Mouse (Mus musculus) heart, embryonic 14.5 days (tissue): ENCODE data around the gene Troap. TPM values are rescaled to one million over a fixed set of nuclear protein-coding genes. Genes with fewer than 3 reads are reported as not detected.
"Not testable (repeated sequence)": the region's sequence is repeated elsewhere in the genome, so short reads cannot be mapped to it uniquely, and the experiment has no call there.

Experiments used
- ATAC-seq: fragments of 200-750 bp; cut with Nextera tagmentation; 2 replicates; pipeline ENCODE4 v1.8.0; 2017; ENCODE audit warnings: low read depth, moderate TSS enrichment; ENCODE audit not compliant: insufficient number of reproducible peaks, insufficient read depth, low FRiP score
- H3K27ac ChIP-seq, 2 experiments: fragments of 200-500 bp in 1 of 2; fragments of 300-500 bp in 1 of 2; sonication (generic) in 1 of 2; replicated peaks in 1 of 2; 2 replicates each; pipeline ENCODE4 v1.5.1; 2012 to 2014; ENCODE audit warnings: low read depth in 2 of 2, low read length in 2 of 2, control low read depth in 1 of 2, mild to moderate bottlenecking in 1 of 2, mixed read lengths in 1 of 2; ENCODE audit not compliant: control insufficient read depth in 1 of 2, insufficient read depth in 1 of 2
- H3K27me3 ChIP-seq: fragments of 300-500 bp; sonication (generic); 2 replicates; pipeline ENCODE4 v1.6.1; 2014; ENCODE audit warnings: mild to moderate bottlenecking, low read length, control low read depth; ENCODE audit not compliant: control insufficient read depth, insufficient read depth
- H3K36me3 ChIP-seq: fragments of 300-500 bp; sonication (generic); 2 replicates; pipeline ENCODE4 v1.6.1; 2014; ENCODE audit warnings: mild to moderate bottlenecking, control low read depth, low read length, mixed read lengths; ENCODE audit not compliant: control insufficient read depth, insufficient read depth
- H3K4me1 ChIP-seq, 2 experiments: fragments of 200-500 bp in 1 of 2; fragments of 300-500 bp in 1 of 2; sonication (generic) in 1 of 2; 2 replicates each; pipeline ENCODE4 v1.6.1; 2012 to 2014; ENCODE audit warnings: low read length in 2 of 2, control low read depth in 1 of 2, mixed read lengths in 1 of 2; ENCODE audit not compliant: control insufficient read depth in 2 of 2, insufficient read depth in 2 of 2
- H3K4me2 ChIP-seq: fragments of 300-500 bp; sonication (generic); 2 replicates; pipeline ENCODE4 v1.6.1; 2014; ENCODE audit warnings: mild to moderate bottlenecking, low read length
- H3K4me3 ChIP-seq, 2 experiments: fragments of 200-500 bp in 1 of 2; fragments of 300-500 bp in 1 of 2; sonication (generic) in 1 of 2; 2 replicates each; pipeline ENCODE4 v1.5.1; 2012 to 2014; ENCODE audit warnings: low read length in 2 of 2, mild to moderate bottlenecking in 2 of 2, control low read depth in 1 of 2, low read depth in 1 of 2, moderate library complexity in 1 of 2; ENCODE audit not compliant: control insufficient read depth in 1 of 2, insufficient read depth in 1 of 2
- H3K9ac ChIP-seq: fragments of 300-500 bp; sonication (generic); 2 replicates; pipeline ENCODE4 v1.6.1; 2014; ENCODE audit warnings: mild to moderate bottlenecking, low read length
- H3K9me3 ChIP-seq: fragments of 300-500 bp; sonication (generic); 2 replicates; pipeline ENCODE4 v1.6.1; 2016; ENCODE audit warnings: low read length, control low read depth; ENCODE audit not compliant: control insufficient read depth
- WGBS: fragments of 180-500 bp; shearing (Covaris S2); extraction: QIAGEN DNeasy Blood & Tissue Kit; methylation state at CpG from one replicate; pipeline ENCODE4 v1.1.7; 2014; 5-methylcytosine and 5-hydroxymethylcytosine counted together
- polyA plus RNA-seq: library from polyadenylated mRNA; unstranded; fragments of >200 nt; fragmentation: Nextera tagmentation; extraction: Ambion mirVana; gene quantifications from 2 replicates; pipeline ENCODE4 v1.2.1, GENCODE M21; 2014

The Troap gene
- polyA plus RNA-seq, 1 experiment from 2014 or later: 16.5 TPM

- H3K4me2 ChIP-seq: not testable (repeated sequence)
Observed at GRCm38 (mm10) chr15:99045734-99046133, 28.6 kb upstream of the Troap start.

DNA sequence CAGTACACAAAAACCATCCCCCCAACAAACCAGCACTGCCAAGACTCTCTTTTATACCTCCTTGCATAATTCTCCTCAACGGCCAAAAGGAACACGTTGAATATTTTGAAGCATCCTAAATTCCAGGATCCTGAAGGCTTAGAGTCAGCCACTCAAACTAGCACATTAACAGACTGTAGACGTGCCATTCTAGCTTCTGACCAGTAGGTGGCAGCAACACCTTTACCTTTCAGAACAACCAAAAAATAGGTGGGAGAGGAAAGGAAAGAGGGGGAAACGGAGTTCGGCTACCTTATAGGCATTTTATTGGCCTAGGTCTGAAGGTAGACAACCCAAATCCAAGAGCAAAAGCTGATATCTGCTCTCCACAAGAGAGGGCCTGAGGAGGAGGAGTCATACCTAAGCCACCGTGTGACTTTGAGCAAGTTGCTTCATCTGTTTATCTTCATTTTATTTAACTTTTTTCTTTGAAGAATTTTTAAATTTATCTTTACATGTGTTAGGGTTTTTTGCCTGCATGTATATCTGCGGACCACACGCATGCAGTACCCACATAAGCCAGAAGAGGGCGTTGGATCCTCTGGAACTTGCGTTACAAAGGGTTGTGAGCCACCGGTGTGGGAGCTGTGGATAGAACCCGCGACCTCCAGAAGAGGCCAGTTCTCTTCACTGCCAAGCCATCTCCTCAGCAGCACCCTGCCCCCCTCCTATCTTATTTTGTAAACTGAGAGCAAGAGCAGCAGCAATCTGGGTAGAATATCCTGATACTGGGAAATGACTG is 24.7 kb upstream of the Troap start:
- 30% methylated on average over 13 of the region's 13 CpGs for WGBS
- ATAC-seq: no peak
- Histone ChIP-seq H3K4me3 (no peak overlapping the region), H3K27ac (no peak overlapping the region), H3K9me3 (no peaks in the 10 kb centered on the region), H3K27me3 (peaks cover 23% of the 10 kb centered on the region), H3K4me2 (no peak overlapping the region), H3K36me3 (no peaks in the 10 kb centered on the region), H3K4me1 (peaks cover under 1 to 6% of the 10 kb centered on the region in 2 experiments; a peak in 2 of 4 replicates), H3K9ac (no peak overlapping the region)

More at GRCm38 (mm10) chr15:99045734-99046133, 28.6 kb upstream of the Troap start:
- ATAC-seq, H3K27ac ChIP-seq, H3K9ac ChIP-seq, H3K27me3 ChIP-seq, H3K9me3 ChIP-seq, H3K4me1 ChIP-seq, H3K36me3 ChIP-seq, H3K4me3 ChIP-seq: not testable (repeated sequence)
- 84% methylated on average over 6 of the region's 6 CpGs for WGBS

DNA sequence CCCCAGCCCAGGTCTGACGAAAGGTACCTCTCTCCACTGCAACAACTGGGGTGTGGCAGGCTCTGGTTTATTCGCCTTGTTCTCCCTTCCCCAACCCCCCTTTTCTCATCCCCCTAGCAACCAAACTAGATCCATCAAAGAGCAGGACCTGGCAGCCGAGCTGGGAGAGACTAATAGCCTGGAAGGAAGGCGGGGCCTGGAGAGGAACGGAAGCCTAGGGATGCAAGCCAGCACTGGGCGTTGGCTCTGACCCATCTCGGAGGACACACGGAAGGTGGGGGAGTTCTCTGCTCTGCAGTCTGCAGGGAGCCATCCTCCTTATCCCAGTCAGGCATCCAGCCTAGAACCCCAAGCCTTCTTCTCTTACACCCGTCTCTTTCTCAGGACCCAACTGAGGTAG is 21.0 kb upstream of the Troap start:
- H3K4me1 ChIP-seq: peaks cover 3 to 13% of the 10 kb centered on the region in 2 experiments; a peak in 3 of 4 replicates
- no peaks in the 10 kb centered on the region for H3K9me3 ChIP-seq
- H3K27ac ChIP-seq: no peak overlapping the region
- H3K36me3 ChIP-seq: no peaks in the 10 kb centered on the region
- no peak overlapping the region for H3K4me3 ChIP-seq
- no peak overlapping the region for H3K9ac ChIP-seq
- ATAC-seq: no peak
- peaks cover 60% of the 10 kb centered on the region for H3K27me3 ChIP-seq
- WGBS: 19% methylated on average over 9 of the region's 9 CpGs
- no peak overlapping the region for H3K4me2 ChIP-seq

GRCm38 (mm10) chr15:99055040-99055439 is 19.3 kb upstream of the Troap start, which contains the start of gene Prph:
Gene Prph (plus strand): TSS chr15:99055174.
- WGBS: 1% methylated on average over 24 of the region's 30 CpGs
- no peaks in the 10 kb centered on the region for H3K9me3 ChIP-seq
- no peak within 1 kb of the TSS for H3K27ac ChIP-seq
- H3K4me1 ChIP-seq: peaks cover 3 to 13% of the 10 kb centered on the region in 2 experiments; a peak in 3 of 4 replicates
- H3K9ac ChIP-seq: peak within 1 kb of the TSS; percentile 59
- H3K36me3 ChIP-seq: no peaks in the 10 kb centered on the region
- H3K4me3 ChIP-seq: peak within 1 kb of the TSS; percentile 28 to 44
- ATAC-seq: no peak
- peaks cover 77% of the 10 kb centered on the region for H3K27me3 ChIP-seq
- H3K4me2 ChIP-seq: peak within 1 kb of the TSS; percentile 77

DNA sequence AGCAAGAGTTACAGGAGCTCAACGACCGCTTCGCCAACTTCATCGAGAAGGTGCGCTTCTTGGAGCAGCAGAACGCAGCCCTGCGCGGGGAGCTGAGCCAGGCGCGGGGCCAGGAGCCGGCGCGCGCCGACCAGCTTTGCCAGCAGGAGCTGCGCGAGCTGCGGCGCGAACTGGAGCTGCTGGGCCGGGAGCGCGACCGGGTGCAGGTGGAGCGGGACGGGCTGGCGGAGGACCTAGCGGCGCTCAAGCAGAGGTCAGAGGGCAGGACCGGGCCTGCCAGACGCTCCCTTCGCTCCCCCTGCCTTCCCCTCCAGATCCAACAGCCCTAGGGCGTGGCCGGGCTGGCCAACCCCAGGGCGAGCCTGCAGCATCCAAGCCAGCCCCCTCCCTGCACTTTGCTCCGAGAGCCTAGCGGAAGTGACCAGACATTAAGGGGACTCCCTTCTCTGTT is 18.8 kb upstream of the Troap start:
- peaks cover 3 to 13% of the 10 kb centered on the region in 2 experiments; a peak in 3 of 4 replicates for H3K4me1 ChIP-seq
- no peaks in the 10 kb centered on the region for H3K9me3 ChIP-seq
- H3K9ac ChIP-seq: peak overlapping the region; percentile 59
- no peaks in the 10 kb centered on the region for H3K36me3 ChIP-seq
- H3K4me2 ChIP-seq: peak overlapping the region; percentile 77
- H3K27ac ChIP-seq: no peak overlapping the region
- peak; percentile 14; the same call in 1 of the 2 replicates for ATAC-seq
- under 1% methylated on average over 37 of the region's 37 CpGs for WGBS
- peaks cover 81% of the 10 kb centered on the region for H3K27me3 ChIP-seq
- H3K4me3 ChIP-seq: peak overlapping the region; percentile 28 to 44

GRCm38 (mm10) chr15:99056332-99056731 is 18.0 kb upstream of the Troap start:
- peak overlapping the region; percentile 77 for H3K4me2 ChIP-seq
- H3K9me3 ChIP-seq: no peaks in the 10 kb centered on the region
- no peak overlapping the region for H3K27ac ChIP-seq
- H3K4me3 ChIP-seq: no peak overlapping the region; a peak in 1 of 4 replicates
- H3K9ac ChIP-seq: no peak overlapping the region
- no peak for ATAC-seq
- H3K4me1 ChIP-seq: peaks cover 3 to 13% of the 10 kb centered on the region in 2 experiments; a peak in 3 of 4 replicates
- WGBS: 7% methylated on average over 14 of the region's 14 CpGs
- peaks cover 85% of the 10 kb centered on the region for H3K27me3 ChIP-seq
- no peaks in the 10 kb centered on the region for H3K36me3 ChIP-seq

DNA sequence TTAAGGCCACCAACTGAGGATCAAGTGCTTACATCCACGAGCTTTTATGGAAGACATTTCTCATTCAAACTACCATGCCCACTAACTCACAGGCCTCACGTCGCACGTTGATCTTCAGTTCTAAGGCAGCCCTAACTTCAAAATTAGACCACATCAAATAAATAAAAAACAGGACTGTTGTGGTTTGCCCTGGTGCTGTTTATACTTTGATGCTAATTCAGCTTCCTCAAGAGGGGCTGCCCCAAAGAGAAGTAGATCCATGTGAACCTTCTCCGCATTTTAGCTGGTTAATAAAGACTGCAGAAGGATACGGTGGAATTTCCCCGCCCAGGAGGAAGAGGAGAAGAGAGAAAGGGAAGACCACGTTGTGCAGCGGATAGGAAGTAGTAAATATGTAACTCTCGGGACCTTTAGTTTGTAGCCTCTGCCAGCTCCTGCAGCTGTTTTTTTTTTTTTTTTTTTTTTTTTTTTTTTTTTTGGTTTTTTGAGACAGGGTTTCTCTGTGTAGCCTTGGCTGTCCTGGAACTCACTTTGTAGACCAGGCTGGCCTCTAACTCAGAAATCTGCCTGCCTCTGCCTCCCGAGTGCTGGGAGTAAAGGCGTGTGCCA is 8.7 kb upstream of the Troap start:
- Histone ChIP-seq H3K27ac (no peak overlapping the region), H3K4me3 (no peak overlapping the region), H3K9ac (no peak overlapping the region), H3K4me1 (no peaks in the 10 kb centered on the region), H3K36me3 (no peaks in the 10 kb centered on the region), H3K4me2 (no peak overlapping the region), H3K9me3 (no peaks in the 10 kb centered on the region), H3K27me3 (peaks cover 26% of the 10 kb centered on the region)
- no peak for ATAC-seq
- WGBS: 73% methylated on average over 12 of the region's 12 CpGs
